Mouse (Mus musculus) layer of hippocampus, postnatal 10 days (tissue): ENCODE data around the gene Sestd1. TPM values are rescaled to one million over a fixed set of nuclear protein-coding genes. Genes with fewer than 3 reads are reported as not detected.

Experiments
- DNase-seq, 2 experiments: peaks; one replicate each; pipeline ENCODE4 v3.0.0; 2021; ENCODE audit warnings: low spot score in 2 of 2
- total RNA-seq, 2 experiments: library from RNA; stranded (reverse); gene quantifications; 2 replicates each; pipeline ENCODE4 v1.2.3; 2021

The Sestd1 gene
- total RNA-seq, 2 experiments from 2014 or later: 83.7 to 90.9 TPM

DNA sequence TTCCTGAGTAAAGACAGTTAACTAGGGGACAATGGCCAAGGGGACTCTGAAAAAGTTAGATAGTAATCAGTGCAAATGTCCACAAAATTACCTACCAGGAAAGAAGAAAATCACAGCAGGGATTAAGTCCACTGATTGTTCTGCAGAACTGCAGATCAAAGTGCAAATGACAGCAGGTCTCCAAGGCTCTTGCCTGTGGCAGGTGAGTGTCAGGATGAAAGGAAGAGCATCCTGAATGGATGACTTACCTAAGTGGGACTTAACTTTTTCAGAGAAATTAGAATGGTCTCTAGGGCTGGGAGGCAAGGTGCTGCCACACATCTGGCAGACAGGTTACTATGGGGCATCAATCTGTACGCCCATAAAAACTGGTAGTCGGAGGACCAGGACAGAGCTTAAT, 47.8 kb downstream of the Sestd1 start:
- DNase-seq: no peak

DNA sequence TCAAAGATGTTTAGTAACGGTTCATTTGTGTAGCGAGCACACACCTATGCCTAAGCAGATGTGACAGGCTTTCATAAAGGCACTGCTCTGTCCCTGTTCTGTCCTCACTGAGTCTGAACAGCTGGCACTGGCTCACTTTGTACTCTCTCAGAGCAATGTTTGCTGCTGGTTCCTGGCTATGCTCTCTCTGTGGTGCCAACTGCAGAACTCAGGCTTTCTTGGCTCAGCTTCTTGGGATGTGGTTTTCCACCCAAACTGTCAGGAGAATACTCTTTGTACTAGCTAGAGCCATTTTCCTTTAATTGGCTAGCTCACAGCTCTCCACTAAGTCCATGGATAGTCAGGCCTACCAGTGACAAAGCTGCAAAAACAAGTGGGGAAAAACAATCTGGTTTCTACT, 59.4 kb downstream of the Sestd1 start:
- DNase-seq: peak; percentile 22 to 29

DNA sequence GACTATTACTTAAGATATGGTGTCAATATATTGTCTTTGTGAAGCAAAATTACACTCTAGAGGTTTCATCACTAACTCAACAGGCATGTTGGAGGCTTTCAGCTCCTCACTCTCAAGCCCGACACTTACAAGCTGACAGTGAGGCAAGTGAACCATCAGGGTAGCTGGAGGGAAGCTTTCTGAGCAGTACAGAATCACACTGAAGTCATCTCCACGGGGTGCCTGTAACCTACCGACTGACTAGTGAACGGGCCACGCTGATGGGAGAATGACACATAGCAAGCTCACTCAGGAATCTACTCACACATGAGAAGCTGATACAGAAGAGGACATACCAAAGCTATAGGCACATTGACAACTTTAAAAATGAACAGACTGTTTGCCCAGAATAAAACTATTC, 67.5 kb downstream of the Sestd1 start:
- DNase-seq: no peak

DNA sequence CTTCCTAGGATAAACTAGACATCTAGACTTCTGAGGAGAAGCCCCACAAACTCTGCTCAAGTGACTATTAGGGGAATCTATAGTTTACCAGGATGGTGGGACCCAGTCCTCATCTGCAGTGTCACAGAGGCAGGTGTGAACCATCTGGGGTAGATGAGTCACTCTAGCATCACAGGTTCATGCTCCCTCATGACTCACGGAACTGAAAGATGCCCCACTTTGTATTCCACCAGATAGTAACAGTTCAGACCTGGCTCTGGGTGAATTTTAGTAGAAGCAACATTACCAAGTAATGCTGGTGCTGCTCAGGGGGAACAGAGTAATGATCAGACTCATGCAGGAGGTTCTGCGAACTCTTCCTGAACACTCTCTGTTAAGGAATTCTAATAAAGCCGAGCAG, 73.4 kb downstream of the Sestd1 start:
- no peak for DNase-seq

DNA sequence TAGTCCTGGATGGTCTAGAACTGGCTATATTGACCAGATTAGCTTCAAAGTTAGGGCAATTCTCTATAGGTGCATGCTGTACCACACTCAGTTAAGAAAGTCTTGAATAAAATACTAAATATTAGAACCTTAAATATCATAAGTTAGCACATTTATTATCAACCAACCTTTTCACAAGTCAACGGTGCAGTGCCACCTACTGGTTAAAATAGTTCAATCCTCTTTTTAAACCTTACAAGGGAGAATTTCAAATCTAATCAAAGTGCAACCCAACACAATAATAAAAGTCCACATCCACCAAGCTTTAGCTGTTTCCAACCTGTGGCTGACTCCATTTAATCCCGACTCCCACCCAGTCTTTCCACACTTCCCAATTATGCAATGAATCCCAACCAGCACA, 76.5 kb downstream of the Sestd1 start:
- no peak for DNase-seq

DNA sequence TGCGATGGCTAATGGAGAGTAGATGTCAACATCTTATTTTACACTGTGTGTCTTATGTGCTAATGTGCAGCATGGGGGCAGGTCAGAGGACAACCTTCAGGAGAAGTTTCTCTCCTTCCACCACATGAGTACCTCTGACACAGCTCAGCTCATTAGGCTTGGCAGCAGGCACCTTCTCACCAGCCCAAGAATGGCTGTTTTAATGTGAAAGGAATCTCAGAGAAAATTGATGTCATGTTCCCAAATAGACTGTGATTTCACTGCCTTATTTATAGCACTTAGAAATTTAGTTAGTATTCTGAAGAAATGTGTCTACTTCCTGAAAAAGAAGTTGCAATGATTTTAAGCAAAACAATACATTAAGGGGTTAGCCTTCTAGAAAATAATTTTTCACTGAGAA, 78.5 kb downstream of the Sestd1 start:
- no peak for DNase-seq

DNA sequence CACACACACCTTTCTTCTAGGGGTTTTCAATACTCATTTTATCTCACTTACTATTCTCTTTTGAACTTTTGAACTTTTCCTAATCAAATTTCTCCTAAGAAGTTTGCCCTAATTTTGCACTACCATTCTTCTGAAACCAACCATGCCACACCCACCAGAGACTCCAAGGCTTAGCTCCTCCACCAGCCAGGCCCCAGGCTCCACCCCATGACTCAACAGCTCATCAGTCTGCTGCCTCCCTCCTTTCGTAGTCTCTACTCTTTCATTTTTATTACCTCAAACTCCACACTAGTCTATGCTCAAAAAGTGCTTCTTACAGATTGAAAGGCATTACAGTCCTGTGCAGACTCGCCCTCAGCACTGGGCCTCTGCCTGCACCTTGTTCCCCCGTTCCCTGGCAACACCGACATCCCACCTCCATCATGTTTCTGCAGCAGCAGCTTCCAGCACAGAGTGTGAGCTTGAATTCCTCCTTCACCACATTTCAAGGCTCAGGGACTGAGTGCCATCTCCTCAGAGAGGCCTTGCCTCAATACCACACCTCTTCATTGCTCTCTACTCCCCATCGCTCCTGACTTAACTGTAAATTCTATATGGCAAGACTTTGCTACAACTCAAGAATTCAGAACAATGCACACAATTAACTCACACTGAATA, 79.3 kb downstream of the Sestd1 start:
- DNase-seq: no peak

DNA sequence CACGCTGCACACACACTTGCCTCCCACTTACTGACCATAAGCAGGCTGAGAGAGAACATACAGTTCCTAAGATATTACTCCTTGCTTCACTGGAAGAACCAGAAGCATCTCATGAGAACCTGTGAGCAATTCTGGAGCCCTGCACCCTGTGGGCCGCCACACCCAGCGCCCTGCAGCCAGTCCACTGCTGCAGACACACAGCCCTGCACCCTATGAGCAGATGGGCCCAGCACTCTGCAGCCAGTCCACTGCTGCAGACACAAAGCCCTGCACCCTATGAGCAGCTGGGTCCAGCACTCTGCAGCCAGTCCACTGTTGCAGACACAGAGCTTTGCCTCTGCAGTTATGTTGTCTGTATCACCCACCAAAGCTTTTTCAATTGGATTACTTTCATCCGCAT, 80.0 kb downstream of the Sestd1 start:
- DNase-seq: no peak

DNA sequence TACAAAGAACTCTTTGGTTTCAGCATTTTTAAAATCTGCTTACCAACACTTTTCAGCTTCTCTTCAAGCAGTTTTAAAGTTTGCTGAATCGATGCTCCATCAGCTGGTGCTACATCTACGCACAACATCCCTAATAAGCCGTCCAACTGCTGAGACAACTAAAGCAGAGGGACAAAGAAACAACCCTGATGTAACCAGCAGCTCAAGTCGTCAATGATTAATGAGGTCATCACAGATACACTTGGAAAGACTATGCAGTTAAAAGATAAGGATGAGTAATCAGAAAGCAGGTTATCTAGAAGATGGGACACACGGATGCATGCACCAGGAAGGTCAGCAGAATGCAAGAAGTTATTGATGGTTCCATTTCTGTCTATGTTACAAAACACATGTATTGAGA, 82.1 kb downstream of the Sestd1 start:
- DNase-seq: no peak

DNA sequence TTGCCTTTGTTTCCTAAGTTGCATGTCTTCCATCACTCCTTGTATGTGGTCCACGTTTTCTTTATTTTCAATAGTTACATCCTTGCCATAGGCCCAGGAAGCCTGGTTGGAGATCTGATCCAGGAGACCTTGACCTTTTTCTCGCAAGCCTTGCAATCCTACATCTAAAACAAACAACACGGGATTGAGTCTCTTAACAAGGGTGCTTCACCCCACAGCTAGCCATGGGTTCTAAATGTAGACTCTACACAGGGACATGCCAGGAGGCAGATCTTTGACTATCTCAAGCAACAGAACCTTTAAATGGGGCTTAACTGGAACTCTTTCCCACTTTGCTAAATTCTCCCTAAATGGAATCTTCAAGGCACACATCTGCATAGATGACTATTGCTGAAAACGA, 83.6 kb downstream of the Sestd1 start:
- DNase-seq: no peak

DNA sequence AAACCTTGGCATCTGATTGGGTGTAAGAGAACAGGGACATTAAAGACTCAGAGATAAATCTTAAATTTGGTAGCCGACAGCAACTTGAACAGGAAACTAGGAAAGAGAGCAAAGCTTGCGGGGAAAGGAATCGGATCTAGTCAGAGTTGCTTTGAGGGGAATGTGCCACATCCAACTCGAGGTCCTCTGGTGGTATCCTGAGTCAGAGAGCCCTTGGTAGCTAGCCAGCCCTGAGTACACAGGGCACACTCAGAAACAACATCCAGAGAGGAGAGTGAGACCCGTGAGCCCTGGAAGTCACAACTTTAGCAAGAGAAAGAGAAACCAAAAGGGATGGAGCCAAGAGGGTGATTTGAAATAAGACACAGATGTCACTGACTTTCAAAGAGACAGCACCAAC, 85.3 kb downstream of the Sestd1 start:
- DNase-seq: no peak

DNA sequence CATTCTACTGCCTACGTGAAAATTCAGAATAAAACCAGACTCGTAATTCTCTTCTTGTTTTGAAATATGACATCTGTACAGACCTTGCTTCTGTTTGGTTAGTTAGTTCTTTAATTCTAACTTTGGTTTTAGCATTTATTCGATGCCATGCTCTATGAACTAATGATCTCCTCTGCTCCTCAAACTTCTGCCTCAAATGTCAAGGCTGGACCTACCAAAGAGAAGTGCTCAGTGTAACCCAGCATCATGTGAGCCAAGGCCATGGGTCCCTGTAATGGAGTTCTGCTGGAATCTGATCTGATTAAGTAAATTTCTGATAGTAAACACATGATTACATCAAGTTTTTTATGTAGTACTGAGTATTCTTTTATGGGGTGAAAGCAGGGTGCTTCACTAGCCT, 88.6 kb downstream of the Sestd1 start:
- no peak for DNase-seq

DNA sequence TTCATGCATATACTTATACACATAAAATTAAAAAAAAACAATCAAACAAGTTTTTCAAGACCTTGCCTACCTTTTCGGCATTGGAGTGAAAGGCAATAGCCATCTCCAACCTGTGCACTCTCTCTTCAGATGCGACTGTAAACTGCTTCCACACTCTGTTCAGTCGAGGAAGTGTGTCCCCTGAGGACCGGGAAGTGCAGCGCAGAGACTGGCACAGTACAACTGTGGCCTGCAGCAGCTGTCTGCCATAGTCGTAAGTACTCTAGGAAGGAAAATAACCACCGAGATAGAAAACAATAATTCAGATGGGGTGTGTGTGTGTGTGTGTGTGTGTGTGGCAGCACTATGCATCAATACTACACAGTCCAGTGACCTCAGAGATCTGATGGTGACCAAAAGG, 89.5 kb downstream of the Sestd1 start:
- no peak for DNase-seq

DNA sequence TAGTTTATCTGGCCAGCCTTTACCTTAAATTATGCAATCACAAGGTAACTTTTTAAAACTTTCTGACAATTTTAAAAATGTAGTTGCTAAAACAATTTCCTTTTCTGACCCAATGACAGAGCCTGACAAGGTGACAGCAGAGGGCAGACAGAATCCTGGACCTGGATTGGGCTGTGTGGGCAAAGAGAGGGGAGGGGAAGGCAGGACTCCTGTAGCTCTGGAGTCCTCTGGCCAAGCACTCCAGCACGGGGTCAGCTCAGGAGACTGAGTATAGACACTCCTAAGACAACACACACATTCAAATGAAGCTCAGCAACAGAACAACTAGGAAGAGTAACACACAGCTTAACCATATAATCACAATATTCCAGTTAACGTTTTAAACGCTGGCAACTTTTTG, 90.1 kb downstream of the Sestd1 start:
- no peak for DNase-seq

DNA sequence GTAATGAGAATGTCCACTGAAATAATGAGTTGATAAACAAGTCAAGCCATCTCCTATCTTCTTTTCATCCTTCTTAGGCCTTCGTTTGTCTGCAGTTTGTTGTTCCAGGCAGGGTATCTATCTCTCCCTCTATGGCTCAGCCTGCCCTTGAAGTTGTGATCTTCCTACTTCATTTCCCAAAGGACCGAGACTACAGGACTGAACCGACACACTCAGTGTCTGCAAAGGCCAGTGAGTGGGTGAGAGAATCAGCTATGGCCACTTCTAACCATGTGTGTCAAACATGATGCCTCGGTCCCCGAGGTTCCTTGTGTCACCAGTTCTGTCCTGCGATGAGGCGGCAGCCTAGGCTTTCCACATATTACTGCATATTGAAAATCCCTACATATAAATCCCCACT, 90.7 kb downstream of the Sestd1 start:
- DNase-seq: no peak

DNA sequence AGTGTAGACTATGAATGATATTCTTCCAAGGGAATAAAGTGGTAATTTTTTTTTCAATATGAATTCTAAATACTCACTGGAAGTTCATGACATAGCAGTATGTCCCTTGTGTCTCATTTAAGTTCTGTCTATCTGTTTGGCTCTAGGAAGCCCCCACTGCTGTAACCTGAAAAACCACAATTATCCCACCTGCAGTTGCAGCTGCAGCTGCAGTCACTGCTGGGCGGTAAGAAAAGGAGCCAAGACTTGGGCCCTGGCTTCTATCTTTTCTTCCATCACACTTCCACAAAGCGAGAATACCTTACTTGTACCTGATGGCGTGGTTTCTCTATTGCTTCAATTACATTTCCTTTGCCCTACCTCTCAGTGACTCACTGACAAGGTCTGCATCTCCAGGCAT, 92.9 kb downstream of the Sestd1 start:
- DNase-seq: no peak

DNA sequence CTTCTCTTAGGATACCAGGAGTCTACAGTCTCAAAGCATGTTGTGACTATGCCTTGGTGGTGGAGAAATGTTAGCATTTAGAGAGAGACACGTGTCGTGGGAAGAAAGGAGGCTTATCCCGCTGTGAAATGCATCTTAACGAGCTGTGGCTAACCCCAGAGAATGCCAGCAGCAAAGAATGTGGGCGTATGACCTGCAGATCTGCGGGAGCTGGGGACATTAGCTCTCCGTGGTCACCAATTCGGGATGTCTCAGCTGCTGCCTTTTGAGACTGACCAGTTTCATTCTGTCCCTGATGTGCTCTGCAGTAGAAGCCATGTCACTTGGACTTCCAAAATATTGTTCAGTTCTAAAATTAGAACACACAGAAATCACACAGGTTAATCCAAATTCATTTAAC, 93.5 kb downstream of the Sestd1 start:
- DNase-seq: no peak

DNA sequence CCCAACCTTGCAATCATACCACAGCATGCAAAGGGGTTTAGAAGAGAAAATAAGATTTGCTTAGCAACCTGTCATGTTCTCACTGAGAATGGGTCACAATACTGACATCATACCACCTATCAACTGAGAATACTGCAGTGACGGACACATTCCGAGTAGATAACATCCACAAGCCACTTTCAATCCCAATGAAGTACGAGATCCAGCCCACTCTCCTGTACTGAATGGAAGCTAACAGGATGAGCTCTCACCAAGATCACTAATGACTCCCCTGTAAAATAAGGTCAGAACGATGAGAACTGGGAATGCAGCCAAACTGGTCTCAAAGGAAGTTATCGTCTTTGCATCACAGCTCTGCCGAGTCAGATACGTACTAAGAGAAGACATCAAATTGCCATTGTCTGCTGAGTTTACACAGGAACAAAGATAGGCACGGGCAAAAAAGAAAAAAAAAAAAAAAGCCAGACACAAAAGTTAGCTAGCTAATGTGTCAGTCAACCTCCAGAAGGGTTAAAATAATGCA, 96.3 kb downstream of the Sestd1 start:
- DNase-seq: no peak

DNA sequence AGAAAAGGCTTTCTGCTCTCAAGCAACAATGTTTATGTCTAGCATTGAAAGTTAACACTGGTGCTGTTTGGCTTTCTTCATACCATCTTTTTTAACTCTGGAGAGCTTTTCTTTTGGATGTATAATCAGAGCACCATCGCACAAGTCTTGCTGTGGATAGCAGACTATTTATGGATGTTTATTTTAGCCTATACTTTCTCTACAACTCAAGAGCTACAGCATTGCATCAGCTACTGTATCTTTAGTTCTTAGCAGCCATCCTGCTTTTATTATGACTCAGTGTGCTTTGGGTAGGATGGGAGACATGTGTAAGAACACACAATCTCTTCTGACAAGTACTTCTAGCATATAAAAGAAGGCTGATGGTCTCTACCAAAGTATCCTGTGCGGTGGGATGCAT, 96.7 kb downstream of the Sestd1 start:
- no peak for DNase-seq

DNA sequence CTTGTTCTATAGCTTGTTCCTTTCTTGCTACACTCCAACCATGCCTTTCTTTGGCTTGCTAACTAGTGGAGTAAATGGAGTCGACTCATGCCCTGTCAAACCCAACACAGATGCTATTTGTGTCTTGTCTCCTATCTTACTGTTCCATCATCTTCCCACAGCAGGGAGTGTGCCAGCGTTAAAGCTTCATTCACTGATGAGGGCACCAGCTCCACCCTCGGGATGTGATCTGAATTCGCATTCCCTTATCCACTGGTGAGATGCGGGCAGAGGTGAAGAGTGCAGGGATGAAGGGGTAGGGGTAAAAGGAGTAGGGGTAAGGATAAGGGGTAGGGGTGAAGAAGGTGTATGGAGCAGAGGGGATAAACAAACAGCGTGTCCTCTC, 97.4 kb downstream of the Sestd1 start:
- DNase-seq: no peak

DNA sequence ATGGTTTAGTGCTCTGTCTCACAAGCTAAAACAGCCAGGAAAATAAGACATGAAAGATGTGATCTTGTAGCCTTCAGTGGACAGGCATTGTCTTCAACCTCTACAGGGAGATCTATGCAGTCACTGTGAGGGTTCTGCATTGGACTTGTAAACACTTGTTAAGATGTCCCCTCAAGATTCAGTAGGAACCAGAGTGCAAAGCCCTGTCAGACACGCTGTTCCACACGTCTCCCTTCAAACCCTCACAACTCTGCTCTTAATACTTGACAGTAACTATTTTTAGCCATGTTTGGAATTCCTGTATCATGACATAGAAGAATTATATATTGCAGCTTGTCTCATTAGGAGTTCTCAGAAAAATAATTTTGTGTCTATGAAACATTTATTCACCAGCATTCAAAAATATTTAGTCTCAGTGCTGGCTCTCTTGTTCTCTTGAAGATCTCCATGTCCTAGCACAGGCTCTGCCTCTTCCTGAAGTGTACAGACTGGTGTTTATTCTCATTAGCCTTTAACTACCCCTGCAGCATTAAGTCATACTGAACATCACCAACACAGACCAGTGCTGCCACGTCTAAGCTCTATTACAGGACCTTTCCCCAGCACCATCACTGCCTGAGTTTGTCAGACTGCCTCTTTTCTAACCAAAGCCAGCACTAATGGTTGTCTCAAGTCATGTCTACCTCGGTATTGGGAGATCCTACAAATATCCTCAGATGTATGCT, 98.0 kb downstream of the Sestd1 start:
- no peak for DNase-seq

DNA sequence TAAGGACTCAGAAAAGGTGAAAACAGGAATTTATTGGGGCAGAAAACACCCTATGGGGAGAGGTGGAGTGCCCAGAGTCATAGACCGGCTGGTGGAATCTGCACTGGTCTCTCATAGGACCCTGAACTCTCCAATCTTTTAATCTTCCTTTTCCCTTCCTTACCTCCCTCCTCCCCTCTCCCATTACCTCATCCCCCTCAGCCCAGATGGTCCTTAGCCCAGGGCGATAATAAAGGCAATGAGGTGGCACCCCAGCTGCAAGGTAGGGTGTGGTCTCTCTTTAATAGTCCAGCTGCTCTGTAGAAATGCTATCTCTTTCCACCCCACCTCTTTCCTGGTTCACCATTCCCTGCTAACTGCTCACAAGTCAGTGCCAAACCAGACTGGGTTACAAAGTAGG, 102.9 kb downstream of the Sestd1 start:
- DNase-seq: no peak

DNA sequence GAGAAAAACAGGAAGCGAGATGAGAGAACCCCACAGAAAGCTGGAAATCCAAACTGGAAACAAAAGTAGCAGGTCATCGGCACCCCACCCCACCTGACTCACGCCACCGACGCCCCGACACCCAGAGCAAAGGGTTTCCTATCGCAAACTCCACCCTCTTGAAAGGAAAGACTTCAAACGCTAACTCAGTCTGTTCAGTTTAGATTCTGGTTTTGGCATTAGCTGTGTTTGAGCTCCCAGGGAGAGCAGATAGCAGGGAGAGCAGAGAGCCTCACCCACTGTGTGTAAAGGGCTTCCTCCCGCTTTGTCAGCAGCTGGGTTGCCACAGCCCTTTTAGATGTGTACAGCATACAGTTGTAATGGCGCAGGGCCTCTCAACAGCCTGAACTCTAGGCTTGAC, 104.0 kb downstream of the Sestd1 start:
- no peak for DNase-seq
